Mouse (Mus musculus) gastrocnemius, adult 8-10 months (tissue): Measurements from ENCODE around the gene Hlcs. TPM values are rescaled to one million over a fixed set of nuclear protein-coding genes. Genes with fewer than 3 reads are reported as not detected.
A peak's percentile ranks its signal among the peaks of the same experiment; 100 is the strongest.

Experiments
- DNase-seq, 2 experiments: peaks; one replicate each; pipeline ENCODE4 v3.0.0; 2022; ENCODE audit warnings: low spot score in 2 of 2
- total RNA-seq, 4 experiments: library from RNA; stranded (reverse); gene quantifications; 2 replicates each; pipeline ENCODE4 v1.2.4; 2022

Hlcs gene
- total RNA-seq, 4 experiments from 2014 or later = 7.9 to 10.8 (median 9.8) TPM

- DNase-seq = no peak
Observed at GRCm38 (mm10) chr16:94209626-94210025, 103.7 kb downstream of the Hlcs start.

- no peak for DNase-seq
Observed at GRCm38 (mm10) chr16:94208826-94209225, 104.5 kb downstream of the Hlcs start.

- DNase-seq = no peak
Observed at GRCm38 (mm10) chr16:94208152-94208551, 105.2 kb downstream of the Hlcs start.

GRCm38 (mm10) chr16:94205528-94206484 is 107.6 kb downstream of the Hlcs start:
- DNase-seq = no peak

- no peak for DNase-seq
Observed at GRCm38 (mm10) chr16:94201387-94201786, 112.0 kb downstream of the Hlcs start.

- DNase-seq = no peak
Observed at GRCm38 (mm10) chr16:94195913-94196312, 117.5 kb downstream of the Hlcs start.

GRCm38 (mm10) chr16:94191379-94192315 is 121.7 kb downstream of the Hlcs start:
- peak; percentile 47 to 72 for DNase-seq

- peak; percentile 12 to 36 for DNase-seq
Observed at GRCm38 (mm10) chr16:94190256-94190655, 123.1 kb downstream of the Hlcs start.

GRCm38 (mm10) chr16:94186526-94186925 is 126.8 kb downstream of the Hlcs start:
- no peak for DNase-seq

GRCm38 (mm10) chr16:94185430-94185829 is 127.9 kb downstream of the Hlcs start:
- DNase-seq = no peak

- no peak for DNase-seq
Observed at GRCm38 (mm10) chr16:94180122-94180870, 133.1 kb downstream of the Hlcs start.

- DNase-seq = no peak
Observed at GRCm38 (mm10) chr16:94179341-94180121, 133.8 kb downstream of the Hlcs start.

GRCm38 (mm10) chr16:94178441-94179220 is 134.7 kb downstream of the Hlcs start:
- no peak for DNase-seq

- no peak for DNase-seq
Observed at GRCm38 (mm10) chr16:94176997-94177857, 136.1 kb downstream of the Hlcs start.

GRCm38 (mm10) chr16:94175366-94175986 is 137.9 kb downstream of the Hlcs start:
- DNase-seq = no peak

- no peak for DNase-seq
Observed at GRCm38 (mm10) chr16:94173361-94173760, 140.0 kb downstream of the Hlcs start.

GRCm38 (mm10) chr16:94170218-94170617 is 143.2 kb downstream of the Hlcs start:
- no peak for DNase-seq
